Mouse (Mus musculus) erythroblast, embryonic 14.5 days (primary cell): ENCODE measurements around the gene Hsd17b7. TPM values are rescaled to one million over a fixed set of nuclear protein-coding genes. Genes with fewer than 3 reads are reported as not detected.

Experiments used
- H3K27me3 ChIP-seq: 2 replicates; pipeline ENCODE4 v1.6.1; 2012; ENCODE audit warnings: inconsistent platforms; ENCODE audit not compliant: control insufficient read depth
- H3K36me3 ChIP-seq: 2 replicates; pipeline ENCODE4 v1.6.1; 2012; ENCODE audit warnings: mild to moderate bottlenecking, inconsistent platforms; ENCODE audit not compliant: control insufficient read depth
- H3K4me1 ChIP-seq: 2 replicates; pipeline ENCODE4 v1.6.1; 2012; ENCODE audit warnings: inconsistent platforms; ENCODE audit not compliant: control insufficient read depth
- H3K4me3 ChIP-seq: replicated peaks from 2 replicates; pipeline ENCODE3; 2012; ENCODE audit warnings: moderate library complexity, mild to moderate bottlenecking, inconsistent platforms
- H3K9me3 ChIP-seq: 2 replicates; pipeline ENCODE4 v1.6.1; 2012; ENCODE audit warnings: low read length, inconsistent platforms, mixed read lengths; ENCODE audit not compliant: control insufficient read depth
- GATA1 ChIP-seq: IDR thresholded peaks from 2 replicates; pipeline ENCODE4 v1.6.1; 2012; ENCODE audit warnings: low read length, inconsistent platforms, mixed read lengths
- TAL1 ChIP-seq: IDR thresholded peaks from 3 replicates; pipeline ENCODE4 v1.6.1; 2012; ENCODE audit warnings: low read length, inconsistent platforms, mixed read lengths
- polyA plus RNA-seq: library from polyadenylated mRNA; stranded (reverse); fragments of >175 nt; gene quantifications from 2 replicates; pipeline ENCODE4 v1.2.3, GENCODE M21; 2012

The Hsd17b7 gene
- polyA plus RNA-seq, 1 experiment: 0.02 TPM

DNA sequence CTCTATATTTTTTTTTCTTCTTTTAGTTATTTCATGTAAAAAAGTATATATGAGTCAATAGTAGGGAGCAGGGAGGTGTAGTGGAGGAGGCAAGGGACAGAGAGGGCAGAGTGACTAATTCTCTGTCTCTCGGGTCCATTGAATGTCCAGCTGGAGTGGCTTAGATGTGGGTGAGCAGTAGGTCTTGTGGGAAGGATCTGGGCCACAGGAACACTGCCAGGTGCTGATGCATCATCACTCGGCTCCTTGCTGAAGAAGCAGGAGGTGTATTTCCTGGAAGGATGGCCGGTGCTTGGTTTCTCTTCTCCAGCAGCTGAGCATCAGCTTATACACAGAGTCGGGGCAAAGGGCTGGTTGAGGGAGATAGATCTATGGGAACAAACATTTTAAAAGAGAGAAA, 8.6 kb upstream of the Hsd17b7 start:
- Histone ChIP-seq H3K27me3 (no peaks in the 10 kb centered on the region), H3K4me1 (no peaks in the 10 kb centered on the region), H3K4me3 (no peak overlapping the region), H3K36me3 (no peaks in the 10 kb centered on the region), H3K9me3 (no peaks in the 10 kb centered on the region)
- TF ChIP-seq TAL1 (no peak), GATA1 (no peak)

DNA sequence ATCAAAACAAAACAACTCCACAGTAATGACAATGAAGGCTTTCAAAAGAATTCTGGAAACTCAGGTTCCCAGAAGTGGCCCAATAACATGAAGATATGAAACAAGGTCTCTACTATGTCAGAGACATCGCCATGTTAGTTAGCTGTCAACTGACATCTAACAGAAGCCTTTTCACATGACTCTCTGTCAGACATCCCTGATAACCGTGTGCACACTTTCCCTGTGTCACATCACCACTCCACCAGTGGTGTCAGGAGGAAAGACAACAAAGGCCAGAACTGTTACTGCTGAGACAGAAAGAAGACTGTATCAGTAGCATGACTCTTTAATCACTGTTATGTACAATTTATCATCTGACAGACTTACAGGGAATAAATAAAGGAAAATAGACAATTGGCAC, 3.0 kb upstream of the Hsd17b7 start:
- Histone ChIP-seq H3K4me1 (peaks cover 14% of the 10 kb centered on the region), H3K9me3 (no peaks in the 10 kb centered on the region), H3K27me3 (no peaks in the 10 kb centered on the region), H3K4me3 (no peak overlapping the region), H3K36me3 (peaks cover 1% of the 10 kb centered on the region; the same call in 1 of the 2 replicates)
- no peak for TF ChIP-seq TAL1
- TF ChIP-seq GATA1: no peak

- Histone ChIP-seq H3K9me3 (no peaks in the 10 kb centered on the region), H3K4me3 (no peak overlapping the region), H3K27me3 (no peaks in the 10 kb centered on the region), H3K4me1 (peaks cover 14% of the 10 kb centered on the region), H3K36me3 (peaks cover 7% of the 10 kb centered on the region)
- TF ChIP-seq GATA1 (no peak), TAL1 (no peak)
Observed at GRCm38 (mm10) chr1:169970936-169971335, 1.9 kb upstream of the Hsd17b7 start.

DNA sequence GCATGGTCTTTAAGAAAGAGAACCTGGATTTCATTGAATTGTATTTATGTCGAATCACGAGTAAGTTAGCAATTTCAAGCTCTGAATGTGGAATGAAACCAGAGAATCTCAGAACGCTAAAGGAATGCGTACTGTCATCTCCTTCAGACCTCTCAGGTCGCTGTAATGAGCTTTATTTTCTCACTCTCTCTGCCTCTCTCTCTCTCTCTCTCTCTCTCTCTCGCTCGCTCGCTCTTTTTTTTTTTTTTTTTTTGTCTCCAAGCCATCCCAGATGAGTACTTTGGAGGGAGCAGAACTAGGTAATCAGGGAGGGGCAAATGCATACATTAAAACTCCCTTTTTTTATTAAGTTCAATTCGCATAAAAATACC, 460 bp upstream of the Hsd17b7 start:
- H3K9me3 ChIP-seq: no peaks in the 10 kb centered on the region
- TF ChIP-seq TAL1: no peak
- no peak for TF ChIP-seq GATA1
- H3K4me3 ChIP-seq: peak overlapping the region; percentile 72
- no peaks in the 10 kb centered on the region for H3K27me3 ChIP-seq
- peaks cover 14% of the 10 kb centered on the region for H3K4me1 ChIP-seq
- peaks cover 14% of the 10 kb centered on the region for H3K36me3 ChIP-seq

DNA sequence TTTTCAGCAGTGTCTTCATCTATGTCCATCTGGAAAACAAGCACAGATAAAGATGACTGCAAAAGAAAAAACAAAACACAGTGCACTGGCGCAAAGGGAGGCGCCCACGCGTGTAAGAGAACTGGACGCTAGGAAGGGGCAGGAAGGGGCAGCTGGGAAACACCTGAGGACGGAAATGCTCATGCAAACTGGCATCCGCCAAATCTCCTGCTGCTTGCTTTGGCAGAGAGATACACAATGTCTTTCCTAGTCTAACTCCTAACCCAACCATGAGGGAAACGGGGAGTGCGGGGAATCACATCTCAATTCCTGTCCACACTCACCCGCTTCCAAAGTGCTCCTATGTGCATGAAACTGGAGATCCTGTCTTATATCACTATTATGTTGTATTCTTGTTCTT, 15.9 kb downstream of the Hsd17b7 start:
- H3K4me1 ChIP-seq: no peaks in the 10 kb centered on the region
- H3K27me3 ChIP-seq: no peaks in the 10 kb centered on the region
- peaks cover 22% of the 10 kb centered on the region for H3K36me3 ChIP-seq
- TF ChIP-seq TAL1 (no peak), GATA1 (no peak)
- no peak overlapping the region for H3K4me3 ChIP-seq
- H3K9me3 ChIP-seq: no peaks in the 10 kb centered on the region

- TF ChIP-seq TAL1 (no peak), GATA1 (no peak)
- no peaks in the 10 kb centered on the region for H3K9me3 ChIP-seq
- H3K27me3 ChIP-seq: no peaks in the 10 kb centered on the region
- no peak overlapping the region for H3K4me3 ChIP-seq
- H3K36me3 ChIP-seq: peaks cover 20% of the 10 kb centered on the region
- no peaks in the 10 kb centered on the region for H3K4me1 ChIP-seq
Observed at GRCm38 (mm10) chr1:169952636-169953035, 16.4 kb downstream of the Hsd17b7 start.

GRCm38 (mm10) chr1:169951561-169951960, 17.5 kb downstream of the Hsd17b7 start:
- Histone ChIP-seq H3K9me3 (no peaks in the 10 kb centered on the region), H3K4me1 (no peaks in the 10 kb centered on the region), H3K4me3 (no peak overlapping the region), H3K27me3 (no peaks in the 10 kb centered on the region), H3K36me3 (peaks cover 20% of the 10 kb centered on the region)
- TF ChIP-seq TAL1 (no peak), GATA1 (no peak)

DNA sequence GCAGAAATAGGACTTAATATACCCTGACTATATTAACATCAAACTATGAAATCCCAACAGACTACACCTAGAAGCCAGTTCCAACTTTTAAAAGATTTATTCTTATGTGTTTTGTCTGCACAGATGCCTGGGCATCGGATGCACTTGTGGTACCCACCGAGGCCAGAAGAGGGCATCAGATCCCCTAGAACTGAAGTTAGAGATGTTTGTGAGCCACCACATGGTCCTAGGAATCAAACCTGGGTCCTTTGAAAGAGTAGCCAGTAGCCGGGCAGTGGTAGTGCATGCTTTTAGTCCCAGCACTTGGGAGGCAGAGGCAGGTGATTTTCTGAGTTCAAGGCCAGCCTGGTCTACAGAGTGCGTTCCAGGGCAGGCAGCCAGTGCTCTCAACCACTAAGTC, 18.4 kb downstream of the Hsd17b7 start:
- Histone ChIP-seq H3K27me3 (no peaks in the 10 kb centered on the region), H3K9me3 (no peaks in the 10 kb centered on the region), H3K36me3 (peaks cover 17% of the 10 kb centered on the region), H3K4me3 (no peak overlapping the region), H3K4me1 (no peaks in the 10 kb centered on the region)
- TF ChIP-seq TAL1: no peak
- no peak for TF ChIP-seq GATA1

- H3K4me3 ChIP-seq: no peak overlapping the region
- H3K27me3 ChIP-seq: no peaks in the 10 kb centered on the region
- TF ChIP-seq GATA1: no peak
- no peak for TF ChIP-seq TAL1
- H3K36me3 ChIP-seq: peaks cover 15% of the 10 kb centered on the region
- H3K4me1 ChIP-seq: no peaks in the 10 kb centered on the region
- no peaks in the 10 kb centered on the region for H3K9me3 ChIP-seq
Observed at GRCm38 (mm10) chr1:169949981-169950380, 19.1 kb downstream of the Hsd17b7 start.

GRCm38 (mm10) chr1:169948866-169949265, 20.2 kb downstream of the Hsd17b7 start:
- TF ChIP-seq TAL1: no peak
- TF ChIP-seq GATA1: no peak
- Histone ChIP-seq H3K4me1 (no peaks in the 10 kb centered on the region), H3K36me3 (peaks cover 7% of the 10 kb centered on the region), H3K4me3 (no peak overlapping the region), H3K9me3 (no peaks in the 10 kb centered on the region), H3K27me3 (no peaks in the 10 kb centered on the region)
